Comparison of ENCODE assay signal across 8 mouse cellular contexts in genomic region chr17:48031521-48032430, GRCm38 (mm10). TPM values are rescaled to one million over a fixed set of nuclear protein-coding genes. Genes with fewer than 3 reads are reported as not detected.
A peak's percentile ranks its signal among the peaks of the same experiment; 100 is the strongest.
DNase-seq lines count a peak whose midpoint lies in the region; ATAC-seq lines count a peak whose summit lies in the region.

No protein-coding gene starts in this region.

- no peaks in the 10 kb centered on the region for H3K36me3 ChIP-seq in heart, embryonic 15.5 days
- H3K36me3 ChIP-seq in liver, embryonic 13.5 days, result no peaks in the 10 kb centered on the region
- H3K36me3 ChIP-seq in neural tube, embryonic 12.5 days, result no peaks in the 10 kb centered on the region

- H3K4me3 ChIP-seq in heart, embryonic 15.5 days, result peak overlapping the region; percentile 45
- H3K4me3 ChIP-seq in liver, embryonic 13.5 days (replicated peaks), result peak overlapping the region; percentile 35
- peak overlapping the region; percentile 31 for H3K4me3 ChIP-seq in neural tube, embryonic 12.5 days

- DNase-seq in heart, adult 9 months (ENCODE audit: low spot score in 2 of 2), result no peak
- peak; percentile 95 for DNase-seq in embryo, embryonic 10 days (ENCODE audit: low spot score)
- DNase-seq in liver, embryonic 13.5 days, result no peak
- no peak for DNase-seq in ovary, adult 18-20 months (ENCODE audit: low spot score)
- DNase-seq in spleen, postnatal 4 days (ENCODE audit: low spot score in 2 of 2), result no peak

- no peak overlapping the region for H3K27ac ChIP-seq in heart, embryonic 15.5 days
- no peak overlapping the region for H3K27ac ChIP-seq in liver, embryonic 13.5 days
- peak overlapping the region; percentile 70 for H3K27ac ChIP-seq in neural tube, embryonic 12.5 days

- peak overlapping the region; percentile 83 for H3K4me2 ChIP-seq in heart, embryonic 15.5 days
- H3K4me2 ChIP-seq in liver, embryonic 13.5 days, result peak overlapping the region; percentile 62
- H3K4me2 ChIP-seq in neural tube, embryonic 12.5 days (replicated peaks), result peak overlapping the region; percentile 74

- peak overlapping the region; percentile 45 for H3K9ac ChIP-seq in heart, embryonic 15.5 days
- H3K9ac ChIP-seq in liver, embryonic 13.5 days, result peak overlapping the region; percentile 39; the same call in 1 of the 2 replicates
- peak overlapping the region; percentile 45; the same call in 1 of the 2 replicates for H3K9ac ChIP-seq in neural tube, embryonic 12.5 days

- H3K4me1 ChIP-seq in heart, embryonic 15.5 days (replicated peaks), result peaks cover 53% of the 10 kb centered on the region
- H3K4me1 ChIP-seq in liver, embryonic 13.5 days (replicated peaks), result peaks cover 33% of the 10 kb centered on the region
- peaks cover 52% of the 10 kb centered on the region for H3K4me1 ChIP-seq in neural tube, embryonic 12.5 days

- H3K27me3 ChIP-seq in heart, embryonic 15.5 days, result 0 out of 2 replicates have a peak, but pooled peaks cover 11% of the 10 kb centered on the region
- H3K27me3 ChIP-seq in liver, embryonic 13.5 days, result peaks cover 33% of the 10 kb centered on the region
- H3K27me3 ChIP-seq in neural tube, embryonic 12.5 days (replicated peaks), result peaks cover 6% of the 10 kb centered on the region; the same call in 1 of the 2 replicates

- 9% methylated on average over 42 of the region's 42 CpGs for WGBS in heart, embryonic 15.5 days
- 10% methylated on average over 41 of the region's 42 CpGs for WGBS in liver, embryonic 13.5 days (ENCODE audit: insufficient replicate concordance)
- 5% methylated on average over 42 of the region's 42 CpGs for WGBS in neural tube, embryonic 12.5 days

- peak; percentile 29 for ATAC-seq in heart, embryonic 15.5 days (replicated peaks; ENCODE audit: insufficient number of reproducible peaks, insufficient read depth, low FRiP score, low read depth)
- ATAC-seq in granulocyte monocyte progenitor cell, adult 5-6 weeks (replicated peaks; ENCODE audit: poor library complexity, severe bottlenecking), result peak; percentile 34
- peak; percentile 34; the same call in 1 of the 2 replicates for ATAC-seq in liver, embryonic 13.5 days (ENCODE audit: low read depth)
- ATAC-seq in neural tube, embryonic 12.5 days (ENCODE audit: low FRiP score, low read depth), result peak; percentile 81

- H3K9me3 ChIP-seq in heart, embryonic 15.5 days (replicated peaks), result no peaks in the 10 kb centered on the region
- H3K9me3 ChIP-seq in liver, embryonic 13.5 days (replicated peaks), result no peaks in the 10 kb centered on the region
- no peaks in the 10 kb centered on the region; the same call in 1 of the 2 replicates for H3K9me3 ChIP-seq in neural tube, embryonic 12.5 days

RNA-seq across cellular contexts. Expression of gene 1700122O11Rik, which starts 6.3 kb away (rescaled TPM):
- not detected in 2 replicates for polyA plus RNA-seq in heart, embryonic 15.5 days (2015; fragmentation: Nextera tagmentation; extraction: Ambion mirVana)
- total RNA-seq in granulocyte monocyte progenitor cell, adult 5-6 weeks (2014; fragmentation: Nextera tagmentation), result not detected in 2 replicates
- total RNA-seq in granulocyte monocyte progenitor cell, adult 5-6 weeks (2017), result not detected in 2 replicates
- polyA plus RNA-seq in liver, embryonic 13.5 days (2015; fragmentation: Nextera tagmentation; extraction: Ambion mirVana), result not detected in 2 replicates
- not detected in 2 replicates for polyA plus RNA-seq in neural tube, embryonic 12.5 days (2016; fragmentation: Nextera tagmentation; extraction: Ambion mirVana)

RNA-seq across cellular contexts. Expression of gene 1700067P10Rik, which starts 57.3 kb away (rescaled TPM):
- polyA plus RNA-seq in heart, embryonic 15.5 days (2015; fragmentation: Nextera tagmentation; extraction: Ambion mirVana), result not detected in 2 replicates
- not detected in 2 replicates for total RNA-seq in granulocyte monocyte progenitor cell, adult 5-6 weeks (2014; fragmentation: Nextera tagmentation)
- total RNA-seq in granulocyte monocyte progenitor cell, adult 5-6 weeks (2017), result not detected in 2 replicates
- not detected in 2 replicates for polyA plus RNA-seq in liver, embryonic 13.5 days (2015; fragmentation: Nextera tagmentation; extraction: Ambion mirVana)
- polyA plus RNA-seq in neural tube, embryonic 12.5 days (2016; fragmentation: Nextera tagmentation; extraction: Ambion mirVana), result 0.18 TPM in 1 of 2 replicates, not detected in the other

Comparison
In these comparisons a context has a peak if more than half of its experiments do, and no peak if none do; other contexts are left out.
1. ATAC-seq: peak in every context shown above with its lines; median percentile 81 in neural tube, embryonic 12.5 days; 34 in granulocyte monocyte progenitor cell, adult 5-6 weeks; 34 in liver, embryonic 13.5 days; 29 in heart, embryonic 15.5 days.